Mouse (Mus musculus) liver, embryonic 14.5 days (tissue): ENCODE results near the gene Ppp1r36.

Experiments
- CTCF ChIP-seq: IDR thresholded peaks from 2 replicates; pipeline ENCODE4 v1.5.1; 2016; ENCODE audit warnings: antibody characterized with exemption, low read depth, control low read depth
- EP300 ChIP-seq: IDR thresholded peaks from 2 replicates; pipeline ENCODE4 v1.6.1; 2016; ENCODE audit warnings: antibody characterized with exemption, low read depth

GRCm38 (mm10) chr12:76404836-76405182 is 12.5 kb upstream of the Ppp1r36 start:
- TF ChIP-seq CTCF, result no peak
- no peak for TF ChIP-seq EP300
